Mouse (Mus musculus) bone marrow macrophage, adult 2 months (primary cell): Measurements from ENCODE around the gene Tff3.

Experiments used
- CTCF ChIP-seq: IDR thresholded peaks from 2 replicates; pipeline ENCODE4 v1.5.1; 2012; ENCODE audit warnings: low read depth, mild to moderate bottlenecking, low read length, moderate library complexity
- POLR2A ChIP-seq: IDR thresholded peaks from 2 replicates; pipeline ENCODE4 v1.6.1; 2012; ENCODE audit warnings: mild to moderate bottlenecking, low read depth, low read length, borderline replicate concordance

GRCm38 (mm10) chr17:31152966-31153499 is 23.6 kb upstream of the Tff3 start:
- TF ChIP-seq CTCF = no peak
- no peak for TF ChIP-seq POLR2A
